In the genomic region with DNA sequence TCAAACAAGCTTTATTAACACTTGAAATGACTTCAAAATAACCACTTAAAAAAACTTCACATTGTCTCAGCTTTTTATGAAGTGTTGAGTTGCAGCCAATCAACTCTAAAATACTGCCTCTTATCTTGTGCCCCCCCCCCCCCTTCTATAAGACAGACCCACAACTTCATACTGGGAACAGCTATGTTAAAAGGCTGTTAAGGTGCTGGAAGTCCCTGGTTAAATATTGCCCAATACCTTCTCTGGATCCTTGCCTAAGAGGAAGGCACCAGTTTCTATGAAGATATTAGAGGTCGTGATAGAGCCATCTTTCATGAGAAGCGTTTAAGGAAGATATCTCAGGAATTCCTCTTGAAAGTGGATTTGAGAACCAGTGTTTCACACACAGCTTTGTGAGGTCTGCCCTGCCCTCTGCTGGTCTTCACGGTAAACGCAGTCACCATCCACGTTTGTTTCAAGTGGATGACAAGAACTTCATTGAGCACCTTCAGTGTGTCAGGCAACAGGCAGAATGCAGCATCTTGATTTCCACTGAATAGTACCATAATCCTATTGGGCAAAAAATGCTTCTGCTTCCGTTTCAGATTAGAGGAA, we compare ENCODE assay signal across 9 mouse cellular contexts.
A peak's percentile ranks its signal among the peaks of the same experiment; 100 is the strongest.
DNase-seq lines count a peak whose midpoint lies in the region; ATAC-seq and TF ChIP-seq lines count a peak whose summit lies in the region.
"Had no signal": no experiment of that assay in that cellular context is flagged by ENCODE, and none has a peak within 500 bp of the region (broad histone marks: within the 10 kb centered on the region; RNA-seq: fewer than 3 reads in every experiment).

No protein-coding gene starts in this region.

- H3K4me3 ChIP-seq in kidney, embryonic 14.5 days (ENCODE audit: low read length), result no peak overlapping the region
- no peak overlapping the region for H3K4me3 ChIP-seq in forebrain, embryonic 13.5 days
- H3K4me3 ChIP-seq in midbrain, embryonic 16.5 days (ENCODE audit: low read depth, low read length), result no peak overlapping the region
- H3K4me3 ChIP-seq in thymus, adult 2 months (ENCODE audit: control insufficient read depth, insufficient read depth, low read length), result no peak overlapping the region
- H3K4me3 ChIP-seq: embryonic facial prominence, embryonic 13.5 days had no signal

- TF ChIP-seq CTCF in brain, embryonic 14.5 days (IDR thresholded peaks at IDR 0.05; ENCODE audit: borderline replicate concordance, extremely low read depth, insufficient read depth, insufficient read length), result peak; percentile 93
- no peak for TF ChIP-seq CTCF in thymus, adult 2 months (IDR thresholded peaks at IDR 0.05; ENCODE audit: borderline replicate concordance, control insufficient read depth, extremely low read depth, insufficient read depth, low read length, poor library complexity)

- H3K36me3 ChIP-seq in kidney, embryonic 14.5 days (ENCODE audit: control insufficient read depth, insufficient read depth, low read length), result no peaks in the 10 kb centered on the region
- no peaks in the 10 kb centered on the region for H3K36me3 ChIP-seq in forebrain, embryonic 13.5 days (ENCODE audit: poor library complexity, severe bottlenecking)
- H3K36me3 ChIP-seq in midbrain, embryonic 16.5 days (ENCODE audit: control insufficient read depth, insufficient read depth, low read length), result no peaks in the 10 kb centered on the region
- H3K36me3 ChIP-seq in thymus, adult 2 months (ENCODE audit: control insufficient read depth, insufficient read depth, low read length), result no peaks in the 10 kb centered on the region
- H3K36me3 ChIP-seq: embryonic facial prominence, embryonic 13.5 days had no signal

- no peak for TF ChIP-seq POLR2A in brain, embryonic 14.5 days (IDR thresholded peaks at IDR 0.05; ENCODE audit: borderline replicate concordance, extremely low read depth, insufficient read depth, insufficient read length, poor library complexity, severe bottlenecking)
- TF ChIP-seq POLR2A in thymus, adult 2 months (IDR thresholded peaks at IDR 0.05; ENCODE audit: control insufficient read depth, extremely low read depth, insufficient read depth, low read length, poor library complexity), result no peak

- DNase-seq in kidney, adult 11 months, result peak; percentile 69
- DNase-seq in brain, embryonic 14.5 days (ENCODE audit: low read depth), result peak; percentile 94
- peak; percentile 51 for DNase-seq in induced T-regulatory cell, adult 2 months (ENCODE audit: low read depth)
- DNase-seq in left cerebral cortex, postnatal 25 days (ENCODE audit: low spot score in 2 of 2), result peak; percentile 85 to 94
- DNase-seq in thymus, adult 2 months, result peak; percentile 54

- 2% methylated on average over 6 of the region's 6 CpGs for WGBS in kidney, embryonic 14.5 days
- whole genome bisulfite sequencing in forebrain, embryonic 13.5 days, result 2% methylated on average over 6 of the region's 6 CpGs
- WGBS in midbrain, embryonic 16.5 days, result 2% methylated on average over 6 of the region's 6 CpGs
- 4% methylated on average over 6 of the region's 6 CpGs for WGBS in thymus, adult 2 months

- no peak overlapping the region for H3K4me2 ChIP-seq in kidney, embryonic 14.5 days (replicated peaks; ENCODE audit: low read depth, low read length)
- H3K4me2 ChIP-seq in forebrain, embryonic 13.5 days, result no peak overlapping the region
- H3K4me2 ChIP-seq in midbrain, embryonic 16.5 days (ENCODE audit: low read length), result no peak overlapping the region
- H3K4me2 ChIP-seq: embryonic facial prominence, embryonic 13.5 days had no signal

- ATAC-seq in kidney, embryonic 14.5 days (ENCODE audit: low FRiP score, low TSS enrichment), result no peak
- ATAC-seq in forebrain, embryonic 13.5 days, result peak; percentile 55
- ATAC-seq in midbrain, embryonic 16.5 days, result peak; percentile 56; the same call in 1 of the 2 replicates

- H3K27me3 ChIP-seq in kidney, embryonic 14.5 days (ENCODE audit: control insufficient read depth, insufficient read depth, low read length), result no peaks in the 10 kb centered on the region
- H3K27me3 ChIP-seq in forebrain, embryonic 13.5 days, result no peaks in the 10 kb centered on the region
- H3K27me3 ChIP-seq in midbrain, embryonic 16.5 days (ENCODE audit: control insufficient read depth, insufficient read depth, low read depth, low read length), result no peaks in the 10 kb centered on the region
- no peaks in the 10 kb centered on the region for H3K27me3 ChIP-seq in thymus, adult 2 months (ENCODE audit: control insufficient read depth, insufficient read depth, low read length)
- H3K27me3 ChIP-seq: embryonic facial prominence, embryonic 13.5 days had no signal

- intact Hi-C loops in left cerebral cortex, postnatal 25 days (cut with DNase I), result loop anchor here (1.0 to 2.0 kb wide), 2 partner anchors 212 to 755 kb away; no protein-coding TSS in a partner anchor

- H3K4me1 ChIP-seq in kidney, embryonic 14.5 days (ENCODE audit: control insufficient read depth, insufficient read depth, low read length), result no peaks in the 10 kb centered on the region
- 0 out of 2 replicates have a peak, but pooled peaks cover 15% of the 10 kb centered on the region for H3K4me1 ChIP-seq in forebrain, embryonic 13.5 days
- H3K4me1 ChIP-seq in midbrain, embryonic 16.5 days (ENCODE audit: control insufficient read depth, insufficient read depth, low read length), result peaks cover 6% of the 10 kb centered on the region; the same call in 1 of the 2 replicates
- H3K4me1 ChIP-seq in thymus, adult 2 months (replicated peaks; ENCODE audit: control insufficient read depth, insufficient read depth, low read length), result no peaks in the 10 kb centered on the region

- no peak overlapping the region for H3K9ac ChIP-seq in kidney, embryonic 14.5 days (ENCODE audit: low read depth, low read length)
- no peak overlapping the region for H3K9ac ChIP-seq in forebrain, embryonic 13.5 days
- no peak overlapping the region for H3K9ac ChIP-seq in midbrain, embryonic 16.5 days (ENCODE audit: low read depth, low read length)
- H3K9ac ChIP-seq: embryonic facial prominence, embryonic 13.5 days had no signal

- H3K9me3 ChIP-seq in kidney, embryonic 14.5 days (ENCODE audit: control insufficient read depth, low read length), result no peaks in the 10 kb centered on the region
- H3K9me3 ChIP-seq in forebrain, embryonic 13.5 days (replicated peaks), result no peaks in the 10 kb centered on the region
- no peaks in the 10 kb centered on the region for H3K9me3 ChIP-seq in midbrain, embryonic 16.5 days (replicated peaks; ENCODE audit: control insufficient read depth, low read length, poor library complexity, severe bottlenecking)
- H3K9me3 ChIP-seq: embryonic facial prominence, embryonic 13.5 days had no signal

- no peak overlapping the region for H3K27ac ChIP-seq in kidney, embryonic 14.5 days (ENCODE audit: low read depth, low read length)
- no peak overlapping the region for H3K27ac ChIP-seq in forebrain, embryonic 13.5 days
- no peak overlapping the region for H3K27ac ChIP-seq in midbrain, embryonic 16.5 days (ENCODE audit: low read length)
- H3K27ac ChIP-seq in thymus, adult 2 months (ENCODE audit: control insufficient read depth, insufficient read depth, low read length), result no peak overlapping the region
- H3K27ac ChIP-seq: embryonic facial prominence, embryonic 13.5 days had no signal
